Mouse (Mus musculus) stomach, postnatal 0 days (tissue): ENCODE data around the gene Afg1l. TPM values are rescaled to one million over a fixed set of nuclear protein-coding genes. Genes with fewer than 3 reads are reported as not detected.

ENCODE experiments used
- ATAC-seq: fragments of 200-750 bp; cut with Nextera tagmentation; 2 replicates; pipeline ENCODE4 v1.8.0; 2017; ENCODE audit not compliant: low FRiP score, low TSS enrichment
- DNase-seq: peaks from one replicate; pipeline ENCODE4 v3.0.0-alpha.2; 2016; ENCODE audit warnings: low spot score
- H3K27ac ChIP-seq: fragments of 300-500 bp; sonication (generic); replicated peaks from 2 replicates; pipeline ENCODE4 v1.5.1; 2014; ENCODE audit warnings: mild to moderate bottlenecking, control low read depth
- H3K27me3 ChIP-seq: fragments of 300-500 bp; sonication (generic); 2 replicates; pipeline ENCODE4 v1.6.1; 2014; ENCODE audit warnings: low read length; ENCODE audit not compliant: control insufficient read depth, insufficient read depth
- H3K36me3 ChIP-seq: fragments of 300-500 bp; sonication (generic); 2 replicates; pipeline ENCODE4 v1.6.1; 2014; ENCODE audit warnings: low read length, mixed read lengths; ENCODE audit not compliant: control insufficient read depth, insufficient read depth
- H3K4me1 ChIP-seq: fragments of 300-500 bp; sonication (generic); replicated peaks from 2 replicates; pipeline ENCODE4 v1.6.1; 2014; ENCODE audit warnings: antibody characterized with exemption; ENCODE audit not compliant: control insufficient read depth, insufficient read depth
- H3K4me2 ChIP-seq: fragments of 300-500 bp; sonication (generic); replicated peaks from 2 replicates; pipeline ENCODE4 v1.6.1; 2014; ENCODE audit warnings: low read depth, mild to moderate bottlenecking, control low read depth, moderate library complexity
- H3K4me3 ChIP-seq: fragments of 300-500 bp; sonication (generic); 2 replicates; pipeline ENCODE4 v1.5.1; 2014; ENCODE audit warnings: low read depth, low read length, control low read depth
- H3K9ac ChIP-seq: fragments of 300-500 bp; sonication (generic); 2 replicates; pipeline ENCODE4 v1.6.1; 2014; ENCODE audit warnings: mild to moderate bottlenecking, low read length, control low read depth, mixed read lengths
- H3K9me3 ChIP-seq: fragments of 300-500 bp; sonication (generic); 2 replicates; pipeline ENCODE4 v1.6.1; 2016; ENCODE audit warnings: low read length; ENCODE audit not compliant: control insufficient read depth
- CTCF ChIP-seq: IDR thresholded peaks from 2 replicates; pipeline ENCODE4 v1.5.1; 2016; ENCODE audit warnings: antibody characterized with exemption, low read depth, mild to moderate bottlenecking, moderate library complexity
- EP300 ChIP-seq: optimal IDR thresholded peaks from 2 replicates; pipeline ENCODE3; 2016; ENCODE audit warnings: antibody characterized with exemption
- WGBS: fragments of 180-500 bp; shearing (Covaris S2); extraction: QIAGEN DNeasy Blood & Tissue Kit; methylation state at CpG from one replicate; pipeline ENCODE4 v1.1.7; 2014; 5-methylcytosine and 5-hydroxymethylcytosine counted together
- polyA plus RNA-seq: library from polyadenylated mRNA; unstranded; fragments of >200 nt; fragmentation: Nextera tagmentation; extraction: Ambion mirVana; gene quantifications from 2 replicates; pipeline ENCODE4 v1.2.1, GENCODE M21; 2015

Gene Afg1l
- polyA plus RNA-seq, 1 experiment from 2014 or later, result 6.4 TPM

GRCm38 (mm10) chr10:42267811-42268545 lies 210.4 kb downstream of the Afg1l start:
- H3K4me2 ChIP-seq, result no peak overlapping the region
- no peaks in the 10 kb centered on the region for H3K27me3 ChIP-seq
- H3K4me1 ChIP-seq, result peaks cover 7% of the 10 kb centered on the region; the same call in 1 of the 2 replicates
- DNase-seq (no peak), ATAC-seq (no peak)
- TF ChIP-seq EP300 (no peak), CTCF (peak; percentile 51)
- H3K9ac ChIP-seq, result no peak overlapping the region
- no peak overlapping the region for H3K4me3 ChIP-seq
- no peak overlapping the region for H3K27ac ChIP-seq
- H3K36me3 ChIP-seq, result peaks cover 21% of the 10 kb centered on the region
- 70% methylated on average over 5 of the region's 5 CpGs for WGBS
- H3K9me3 ChIP-seq, result no peaks in the 10 kb centered on the region

GRCm38 (mm10) chr10:42265021-42265689 lies 213.2 kb downstream of the Afg1l start:
- Histone ChIP-seq H3K36me3 (peaks cover 18% of the 10 kb centered on the region), H3K9ac (no peak overlapping the region), H3K4me2 (no peak overlapping the region), H3K4me3 (no peak overlapping the region), H3K9me3 (no peaks in the 10 kb centered on the region), H3K4me1 (peaks cover 2% of the 10 kb centered on the region; the same call in 1 of the 2 replicates), H3K27ac (no peak overlapping the region), H3K27me3 (no peaks in the 10 kb centered on the region)
- TF ChIP-seq EP300, result no peak
- TF ChIP-seq CTCF, result no peak
- no peak for DNase-seq
- no peak for ATAC-seq
- 85% methylated on average over 11 of the region's 11 CpGs for WGBS

- H3K9me3 ChIP-seq, result no peaks in the 10 kb centered on the region
- no peaks in the 10 kb centered on the region for H3K27me3 ChIP-seq
- TF ChIP-seq CTCF (no peak), EP300 (no peak)
- WGBS, result 77% methylated on average over 5 of the region's 5 CpGs
- H3K4me3 ChIP-seq, result no peak overlapping the region
- peaks cover 20% of the 10 kb centered on the region for H3K36me3 ChIP-seq
- H3K4me1 ChIP-seq, result 0 out of 2 replicates have a peak, but pooled peaks cover 2% of the 10 kb centered on the region
- ATAC-seq (no peak), DNase-seq (no peak)
- no peak overlapping the region for H3K27ac ChIP-seq
- no peak overlapping the region for H3K9ac ChIP-seq
- H3K4me2 ChIP-seq, result no peak overlapping the region
Measured at GRCm38 (mm10) chr10:42264195-42264594, 214.2 kb downstream of the Afg1l start.

GRCm38 (mm10) chr10:42263701-42264100 lies 214.7 kb downstream of the Afg1l start:
- TF ChIP-seq CTCF (no peak), EP300 (no peak)
- DNase-seq (no peak), ATAC-seq (no peak)
- H3K9ac ChIP-seq, result no peak overlapping the region
- H3K36me3 ChIP-seq, result peaks cover 20% of the 10 kb centered on the region
- no peak overlapping the region for H3K4me3 ChIP-seq
- no peaks in the 10 kb centered on the region for H3K9me3 ChIP-seq
- 0 out of 2 replicates have a peak, but pooled peaks cover 2% of the 10 kb centered on the region for H3K4me1 ChIP-seq
- 55% methylated on average over 8 of the region's 8 CpGs for WGBS
- no peak overlapping the region for H3K4me2 ChIP-seq
- no peaks in the 10 kb centered on the region for H3K27me3 ChIP-seq
- no peak overlapping the region for H3K27ac ChIP-seq

Other genes starting within 250 kb of the Afg1l start
- gene Foxo3, start 201.8 kb downstream of the Afg1l start, polyA plus RNA-seq, result 7.6 and 8.0 TPM in 2 replicates
- 257 and 275 TPM in 2 replicates for gene Snx3, start 23.5 kb upstream of the Afg1l start, polyA plus RNA-seq
- 0.04 TPM in 1 of 2 replicates, not detected in the other for gene Nr2e1, start 105.1 kb upstream of the Afg1l start, polyA plus RNA-seq
- 13.0 and 13.5 TPM in 2 replicates for gene Ostm1, start 105.3 kb upstream of the Afg1l start, polyA plus RNA-seq